Mouse (Mus musculus) stomach, adult 2 months (tissue): ENCODE measurements around the gene Cst11. TPM values are rescaled to one million over a fixed set of nuclear protein-coding genes. Genes with fewer than 3 reads are reported as not detected.

Experiments
- polyA plus RNA-seq: library from polyadenylated mRNA; depleted of rRNA; stranded (reverse); fragments of >200 nt; gene quantifications from 2 replicates; pipeline ENCODE4 v1.2.3, GENCODE M21; 2012; rRNA removed

Gene Cst11
- 0.18 TPM in 1 of 2 replicates, not detected in the other for polyA plus RNA-seq

GRCm38 (mm10) chr2:148771397-148771796 lies at the start of gene Cst11:
Cst11 (minus strand) TSS chr2:148771497.

GRCm38 (mm10) chr2:148819909-148820308 lies 48.6 kb upstream of the Cst11 start, which contains the start of gene Cst13:
Cst13 (plus strand) TSS chr2:148820081.

GRCm38 (mm10) chr2:148798485-148798884 lies 27.2 kb upstream of the Cst11 start, which contains the start of gene Cst8:
Cst8 (plus strand) TSS chr2:148798785.

GRCm38 (mm10) chr2:148789142-148789541 lies 17.8 kb upstream of the Cst11 start, which contains the start of gene Cst12:
Cst12 (plus strand) TSS chr2:148789361.

GRCm38 (mm10) chr2:148781709-148782108 lies 10.4 kb upstream of the Cst11 start, which contains the start of gene 8030411F24Rik:
8030411F24Rik (plus strand) TSS chr2:148782009.

GRCm38 (mm10) chr2:148750058-148750457 lies 21.2 kb downstream of the Cst11 start, which contains the start of gene Cstl1:
Cstl1 (plus strand) TSS chr2:148750358.

GRCm38 (mm10) chr2:148732327-148733000 lies 38.8 kb downstream of the Cst11 start, which contains the start of gene Napb:
Napb (minus strand) TSS chr2:148732467.

Other genes starting within 250 kb of the Cst11 start
- gene Nxt1, start 98.9 kb downstream of the Cst11 start, polyA plus RNA-seq, result 6.4 and 7.7 TPM in 2 replicates
- 1.5 and 1.9 TPM in 2 replicates for gene Gzf1, start 90.5 kb downstream of the Cst11 start, polyA plus RNA-seq
- 0.04 and 0.17 TPM in 2 replicates for gene Napb, start 39.0 kb downstream of the Cst11 start, polyA plus RNA-seq
- gene Cstl1, start 21.1 kb downstream of the Cst11 start, polyA plus RNA-seq, result not detected in 2 replicates
- not detected in 2 replicates for gene 8030411F24Rik, start 10.5 kb upstream of the Cst11 start, polyA plus RNA-seq
- gene Cst12, start 17.9 kb upstream of the Cst11 start, polyA plus RNA-seq, result not detected in 2 replicates
- gene Cst8, start 27.3 kb upstream of the Cst11 start, polyA plus RNA-seq, result 0.14 and 0.20 TPM in 2 replicates
- gene Cst13, start 48.6 kb upstream of the Cst11 start, polyA plus RNA-seq, result not detected in 2 replicates
- gene Cst9, start 63.6 kb upstream of the Cst11 start, polyA plus RNA-seq, result not detected in 2 replicates
- 1.3 TPM in 1 of 2 replicates, not detected in the other for gene 9230104L09Rik, start 93.5 kb upstream of the Cst11 start, polyA plus RNA-seq
- gene Cst3, start 104.2 kb upstream of the Cst11 start, polyA plus RNA-seq, result 635 and 710 TPM in 2 replicates
- not detected in 2 replicates for gene Gm1330, start 231.8 kb upstream of the Cst11 start, polyA plus RNA-seq
- gene Gm10750, start 245.7 kb upstream of the Cst11 start, polyA plus RNA-seq, result not detected in 2 replicates